Mouse (Mus musculus) intestine, embryonic 14.5 days (tissue): Measurements from ENCODE around the gene BC030867. TPM values are rescaled to one million over a fixed set of nuclear protein-coding genes. Genes with fewer than 3 reads are reported as not detected.
A peak's percentile ranks its signal among the peaks of the same experiment; 100 is the strongest.

Experiments used
- ATAC-seq: fragments of 200-750 bp; cut with Nextera tagmentation; replicated peaks from 2 replicates; pipeline ENCODE4 v1.8.0; 2017; ENCODE audit warnings: low read depth, moderate number of reproducible peaks, moderate TSS enrichment, moderate library complexity; ENCODE audit not compliant: low FRiP score, low TSS enrichment
- DNase-seq: peaks from one replicate; pipeline ENCODE4 v3.0.0-alpha.2; 2018; ENCODE audit warnings: low spot score
- H3K27ac ChIP-seq: fragments of 300-500 bp; sonication (generic); 2 replicates; pipeline ENCODE4 v1.5.1; 2014; ENCODE audit warnings: low read depth, mild to moderate bottlenecking, control low read depth
- H3K27me3 ChIP-seq: fragments of 300-500 bp; sonication (generic); replicated peaks from 2 replicates; pipeline ENCODE4 v1.6.1; 2014; ENCODE audit warnings: low read length, control low read depth; ENCODE audit not compliant: control insufficient read depth, insufficient read depth
- H3K36me3 ChIP-seq: fragments of 300-500 bp; sonication (generic); 2 replicates; pipeline ENCODE4 v1.6.1; 2014; ENCODE audit warnings: low read length, control low read depth; ENCODE audit not compliant: control insufficient read depth, insufficient read depth
- H3K4me1 ChIP-seq: fragments of 300-500 bp; sonication (generic); replicated peaks from 2 replicates; pipeline ENCODE4 v1.6.1; 2014; ENCODE audit warnings: low read length, control low read depth, mixed read lengths; ENCODE audit not compliant: control insufficient read depth, insufficient read depth
- H3K4me2 ChIP-seq: fragments of 300-500 bp; sonication (generic); 2 replicates; pipeline ENCODE4 v1.6.1; 2014; ENCODE audit warnings: low read length
- H3K4me3 ChIP-seq: fragments of 300-500 bp; sonication (generic); 2 replicates; pipeline ENCODE4 v1.5.1; 2014; ENCODE audit warnings: low read depth, low read length, control low read depth, mixed read lengths
- H3K9ac ChIP-seq: fragments of 300-500 bp; sonication (generic); 2 replicates; pipeline ENCODE4 v1.6.1; 2014; ENCODE audit warnings: mild to moderate bottlenecking, low read length
- H3K9me3 ChIP-seq: fragments of 300-500 bp; sonication (generic); 2 replicates; pipeline ENCODE4 v1.6.1; 2016; ENCODE audit warnings: low read length, control low read depth; ENCODE audit not compliant: control insufficient read depth
- WGBS: fragments of 180-500 bp; shearing (Covaris S2); extraction: QIAGEN DNeasy Blood & Tissue Kit; methylation state at CpG from one replicate; pipeline ENCODE4 v1.1.7; 2014; 5-methylcytosine and 5-hydroxymethylcytosine counted together
- polyA plus RNA-seq: library from polyadenylated mRNA; unstranded; fragments of >200 nt; fragmentation: Nextera tagmentation; extraction: Ambion mirVana; gene quantifications from 2 replicates; pipeline ENCODE4 v1.2.1, GENCODE M21; 2014

BC030867 gene
- polyA plus RNA-seq, 1 experiment from 2014 or later, result 16.5 TPM

DNA sequence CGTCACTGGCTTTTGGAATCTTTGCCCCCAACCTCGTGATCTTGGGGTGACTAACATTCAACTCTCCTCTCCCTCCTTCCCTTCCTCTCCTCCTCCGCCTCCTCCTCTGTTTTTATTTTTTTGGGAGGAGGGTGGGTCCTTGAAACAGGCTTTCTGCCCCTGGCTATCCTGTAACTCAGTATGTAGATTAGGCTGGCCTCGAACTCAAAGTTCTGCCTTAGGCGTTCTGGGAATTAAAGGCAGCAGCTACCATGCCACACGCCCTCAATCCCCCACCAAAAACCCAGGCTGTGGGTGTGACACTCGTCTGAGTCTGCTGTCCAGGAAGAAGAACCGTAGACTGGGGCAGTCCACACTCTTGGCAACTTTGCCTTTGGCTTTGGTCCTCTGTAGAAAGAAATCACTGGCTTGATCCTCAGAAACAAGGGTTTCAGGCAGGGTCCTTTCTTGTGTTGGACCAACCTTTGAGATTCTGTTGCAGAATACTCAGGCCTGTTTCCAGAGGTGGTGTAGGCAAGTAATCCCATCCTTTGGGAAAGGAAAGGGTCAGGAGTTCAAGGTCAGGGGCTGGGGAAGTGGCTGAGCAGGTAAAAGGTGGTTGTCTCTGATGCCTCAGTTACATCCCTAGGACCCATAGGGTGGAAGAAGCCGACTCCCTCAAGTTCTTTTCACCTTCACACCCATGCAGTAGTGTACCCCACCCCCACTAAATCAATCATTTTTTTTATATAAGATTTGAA is 839 bp downstream of the BC030867 start:
- peaks cover 6% of the 10 kb centered on the region; the same call in 1 of the 2 replicates for H3K36me3 ChIP-seq
- no peak overlapping the region for H3K27ac ChIP-seq
- no peak for DNase-seq
- H3K9me3 ChIP-seq, result no peaks in the 10 kb centered on the region
- ATAC-seq, result no peak
- H3K27me3 ChIP-seq, result no peaks in the 10 kb centered on the region
- 11% methylated on average over 9 of the region's 9 CpGs for WGBS
- peak overlapping the region; percentile 50 for H3K9ac ChIP-seq
- H3K4me2 ChIP-seq, result peak overlapping the region; percentile 61
- H3K4me1 ChIP-seq, result peaks cover 25% of the 10 kb centered on the region
- H3K4me3 ChIP-seq, result peak overlapping the region; percentile 74

DNA sequence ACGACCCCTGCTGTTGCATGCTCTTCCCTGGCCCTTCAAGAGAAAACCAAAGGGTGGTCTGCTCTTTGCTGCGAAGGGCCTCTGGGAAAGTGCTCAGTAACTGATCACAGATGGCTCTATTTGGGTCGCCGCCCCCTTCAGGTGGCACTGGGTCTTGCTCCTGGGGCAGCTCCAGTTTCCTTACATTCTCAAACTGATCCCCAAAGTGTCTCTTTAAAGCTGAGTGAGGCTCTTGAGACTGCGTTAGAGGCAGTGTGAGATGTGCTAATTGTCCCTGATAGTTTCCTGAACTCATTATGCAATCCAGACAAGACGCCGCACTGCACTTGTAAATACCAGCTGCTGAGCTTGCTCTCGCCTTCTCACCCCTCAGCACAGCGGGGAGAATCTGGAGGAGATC is 8.8 kb downstream of the BC030867 start:
- Histone ChIP-seq H3K4me1 (no peaks in the 10 kb centered on the region), H3K27ac (no peak overlapping the region), H3K36me3 (peaks cover 32% of the 10 kb centered on the region), H3K9me3 (no peaks in the 10 kb centered on the region), H3K9ac (no peak overlapping the region), H3K4me3 (no peak overlapping the region), H3K4me2 (no peak overlapping the region), H3K27me3 (no peaks in the 10 kb centered on the region)
- DNase-seq (no peak), ATAC-seq (no peak)
- WGBS, result 46% methylated on average over 9 of the region's 9 CpGs

DNA sequence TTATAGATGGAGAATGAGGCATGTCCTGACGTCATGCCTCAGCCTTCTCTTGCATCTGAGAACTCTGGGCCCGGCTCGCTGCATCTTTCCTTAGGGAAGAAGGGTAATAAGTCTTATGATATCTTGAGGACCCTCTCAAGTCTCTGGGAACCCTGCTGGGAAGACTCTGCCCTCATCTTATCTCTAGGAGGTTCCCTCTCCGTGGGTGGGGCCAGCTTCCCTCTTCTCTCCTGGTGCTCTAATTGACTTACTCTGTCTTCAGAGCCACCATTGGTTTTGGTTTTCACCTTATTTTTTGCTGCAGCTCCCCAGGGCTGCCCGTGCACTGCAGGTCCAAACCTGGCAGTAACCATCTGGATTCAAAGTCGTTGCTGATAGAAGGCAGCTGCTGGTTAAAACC is 9.4 kb downstream of the BC030867 start:
- ATAC-seq (no peak), DNase-seq (no peak)
- Histone ChIP-seq H3K27ac (no peak overlapping the region), H3K9me3 (no peaks in the 10 kb centered on the region), H3K4me2 (no peak overlapping the region), H3K36me3 (peaks cover 35% of the 10 kb centered on the region), H3K4me1 (no peaks in the 10 kb centered on the region), H3K9ac (no peak overlapping the region), H3K4me3 (no peak overlapping the region), H3K27me3 (no peaks in the 10 kb centered on the region)
- 87% methylated on average over 6 of the region's 6 CpGs for WGBS

DNA sequence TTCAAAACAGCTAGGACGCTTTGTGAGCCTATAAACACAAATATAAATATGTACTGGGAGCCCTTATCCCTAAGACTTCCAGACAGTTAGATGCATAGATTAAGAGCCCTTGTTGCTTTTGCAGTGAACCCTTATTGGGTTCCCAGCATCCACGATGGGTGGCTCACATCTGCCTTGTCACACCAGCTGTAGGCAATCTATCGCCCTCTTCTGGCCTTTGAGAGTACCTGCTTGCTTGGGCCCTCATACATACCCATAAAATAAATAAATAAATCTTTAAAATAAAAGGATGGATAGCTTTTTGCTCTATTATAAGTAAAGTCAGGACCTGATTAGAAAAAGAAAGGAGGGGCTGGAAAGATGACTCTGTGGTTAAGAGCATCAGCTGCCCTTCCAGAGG is 9.8 kb downstream of the BC030867 start:
- H3K27me3 ChIP-seq, result no peaks in the 10 kb centered on the region
- DNase-seq (no peak), ATAC-seq (no peak)
- H3K4me3 ChIP-seq, result no peak overlapping the region
- no peak overlapping the region for H3K27ac ChIP-seq
- H3K4me2 ChIP-seq, result no peak overlapping the region
- peaks cover 39% of the 10 kb centered on the region for H3K36me3 ChIP-seq
- 91% methylated on average over 3 of the region's 3 CpGs for WGBS
- no peak overlapping the region for H3K9ac ChIP-seq
- H3K4me1 ChIP-seq, result no peaks in the 10 kb centered on the region
- H3K9me3 ChIP-seq, result no peaks in the 10 kb centered on the region

DNA sequence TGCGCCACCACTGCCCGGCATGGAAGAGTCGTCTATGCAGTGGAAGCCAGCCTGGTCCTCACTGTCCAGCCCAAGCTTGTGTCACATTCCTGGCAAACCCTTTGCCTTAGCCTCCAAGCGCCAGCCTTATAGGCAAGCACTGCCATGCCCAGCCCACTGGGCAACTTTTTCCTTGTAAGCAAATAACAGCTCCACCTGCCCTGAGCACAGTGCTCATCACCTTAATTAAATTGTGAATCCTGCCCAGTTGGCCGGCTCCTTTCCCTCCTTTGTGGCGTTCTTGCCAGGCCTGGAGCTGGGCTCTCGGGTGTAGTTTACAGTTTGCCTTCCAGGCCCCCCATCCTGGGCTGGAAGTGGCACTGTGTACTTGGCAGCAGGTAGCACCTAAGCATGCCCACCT is 14.5 kb downstream of the BC030867 start:
- H3K4me3 ChIP-seq, result no peak overlapping the region
- ATAC-seq (no peak), DNase-seq (no peak)
- no peaks in the 10 kb centered on the region for H3K27me3 ChIP-seq
- H3K4me1 ChIP-seq, result 0 out of 2 replicates have a peak, but pooled peaks cover 3% of the 10 kb centered on the region
- no peak overlapping the region for H3K9ac ChIP-seq
- no peaks in the 10 kb centered on the region for H3K9me3 ChIP-seq
- 93% methylated on average over 7 of the region's 7 CpGs for WGBS
- no peak overlapping the region for H3K4me2 ChIP-seq
- no peak overlapping the region for H3K27ac ChIP-seq
- H3K36me3 ChIP-seq, result peaks cover 37% of the 10 kb centered on the region

DNA sequence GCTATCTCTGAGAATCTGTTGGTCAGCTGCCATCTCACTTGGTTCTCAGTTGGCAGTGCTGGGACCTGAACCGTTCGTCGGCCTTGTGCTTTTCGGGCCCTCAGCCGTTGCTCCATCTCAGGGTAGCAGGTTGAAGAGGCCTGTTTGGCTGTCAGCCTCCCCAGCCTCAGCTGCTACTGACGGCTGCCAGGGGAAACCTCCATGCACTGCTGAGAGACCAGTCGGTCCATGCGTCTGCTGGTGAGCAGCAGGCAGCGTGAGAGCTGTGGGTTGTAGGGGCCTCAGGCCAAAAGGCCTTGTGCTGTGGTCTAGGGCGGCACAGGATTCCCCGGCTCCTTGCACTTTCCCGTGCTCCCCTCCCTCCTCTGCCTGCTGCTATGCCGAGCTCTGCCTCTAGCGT is 17.1 kb downstream of the BC030867 start:
- H3K27me3 ChIP-seq, result no peaks in the 10 kb centered on the region
- no peak for DNase-seq
- H3K27ac ChIP-seq, result no peak overlapping the region
- no peak overlapping the region for H3K9ac ChIP-seq
- H3K36me3 ChIP-seq, result peaks cover 17% of the 10 kb centered on the region
- no peak for ATAC-seq
- whole genome bisulfite sequencing, result 54% methylated on average over 12 of the region's 14 CpGs
- no peak overlapping the region for H3K4me2 ChIP-seq
- H3K9me3 ChIP-seq, result no peaks in the 10 kb centered on the region
- H3K4me3 ChIP-seq, result no peak overlapping the region
- H3K4me1 ChIP-seq, result 0 out of 2 replicates have a peak, but pooled peaks cover 3% of the 10 kb centered on the region

DNA sequence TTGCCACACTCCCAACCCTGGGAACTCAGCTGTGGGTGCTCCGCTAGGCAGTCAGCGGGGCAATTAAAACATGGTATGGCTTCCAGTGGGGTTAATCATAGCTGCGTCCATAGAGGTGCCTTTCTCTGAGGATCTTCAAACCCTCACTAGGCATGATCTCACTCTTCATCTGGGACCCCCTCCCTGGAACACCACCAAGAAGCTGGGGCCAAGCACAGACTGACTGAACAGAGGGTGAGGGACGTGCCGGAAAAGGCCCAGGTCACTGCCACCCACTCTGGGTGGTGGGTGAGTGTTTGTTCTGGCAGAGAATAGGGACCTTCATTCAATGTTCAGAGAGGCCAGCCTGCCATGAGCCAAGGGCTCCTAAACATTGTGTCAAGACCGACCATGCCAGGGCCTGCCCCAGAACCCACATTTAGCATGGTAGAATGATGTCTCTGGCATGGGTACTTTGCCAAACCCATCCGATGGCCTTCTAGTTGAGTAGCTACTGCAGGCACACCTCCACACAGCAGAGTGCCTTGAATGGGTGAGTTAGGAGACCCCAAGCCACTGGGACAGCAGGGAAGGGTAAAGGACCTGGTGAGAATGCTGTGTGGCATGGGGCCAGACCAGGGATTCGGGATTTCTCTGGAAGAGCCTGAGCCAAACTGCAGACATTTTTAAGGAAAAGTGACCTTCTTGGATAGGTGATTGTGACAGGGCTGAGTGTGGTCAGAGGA is 18.1 kb downstream of the BC030867 start:
- Histone ChIP-seq H3K36me3 (peaks cover 16% of the 10 kb centered on the region), H3K9me3 (no peaks in the 10 kb centered on the region), H3K4me1 (0 out of 2 replicates have a peak, but pooled peaks cover 3% of the 10 kb centered on the region), H3K27ac (no peak overlapping the region), H3K27me3 (no peaks in the 10 kb centered on the region), H3K9ac (no peak overlapping the region), H3K4me3 (no peak overlapping the region), H3K4me2 (no peak overlapping the region)
- DNase-seq (no peak), ATAC-seq (no peak)
- WGBS, result 90% methylated on average over 8 of the region's 8 CpGs

DNA sequence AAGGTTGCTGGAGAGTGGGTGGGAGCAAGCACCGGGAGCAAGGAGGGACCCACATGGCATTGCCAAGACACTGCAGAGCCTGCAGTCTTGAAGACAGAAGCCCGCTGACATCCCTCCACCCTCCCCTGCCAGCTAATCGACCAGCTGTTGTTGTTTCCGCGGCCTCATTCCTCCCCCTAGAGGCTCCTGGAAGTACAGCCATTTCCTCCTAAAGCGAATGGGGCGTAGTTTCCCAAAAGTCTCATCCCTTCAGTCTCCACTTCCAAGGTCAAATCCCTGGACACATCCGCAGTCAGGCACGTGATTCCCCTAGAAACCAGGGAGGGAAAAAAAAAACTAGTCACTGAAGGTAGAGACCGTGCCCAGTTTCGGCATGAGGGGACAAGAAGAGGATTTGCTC is 18.8 kb downstream of the BC030867 start:
- Histone ChIP-seq H3K9me3 (no peaks in the 10 kb centered on the region), H3K36me3 (peaks cover 11% of the 10 kb centered on the region), H3K4me1 (0 out of 2 replicates have a peak, but pooled peaks cover 3% of the 10 kb centered on the region), H3K9ac (no peak overlapping the region), H3K27ac (no peak overlapping the region), H3K4me3 (no peak overlapping the region), H3K27me3 (no peaks in the 10 kb centered on the region), H3K4me2 (no peak overlapping the region)
- WGBS, result 5% methylated on average over 11 of the region's 11 CpGs
- peak; percentile 81 for DNase-seq
- ATAC-seq, result peak; percentile 42; the same call in 1 of the 2 replicates
